Mouse (Mus musculus) lung, adult 2 months (tissue): Measurements from ENCODE around the gene Herc3.

Experiments
- CTCF ChIP-seq: fragments of 200-500 bp; IDR thresholded peaks from 2 replicates; pipeline ENCODE4 v1.5.1; 2011; ENCODE audit warnings: mild to moderate bottlenecking, low read length, control low read depth; ENCODE audit not compliant: insufficient read depth
- POLR2A ChIP-seq: fragments of 200-500 bp; IDR thresholded peaks from 2 replicates; pipeline ENCODE4 v1.6.1; 2011; ENCODE audit warnings: low read depth, mild to moderate bottlenecking, control low read depth, low read length, borderline replicate concordance; ENCODE audit errors: extremely low read depth

DNA sequence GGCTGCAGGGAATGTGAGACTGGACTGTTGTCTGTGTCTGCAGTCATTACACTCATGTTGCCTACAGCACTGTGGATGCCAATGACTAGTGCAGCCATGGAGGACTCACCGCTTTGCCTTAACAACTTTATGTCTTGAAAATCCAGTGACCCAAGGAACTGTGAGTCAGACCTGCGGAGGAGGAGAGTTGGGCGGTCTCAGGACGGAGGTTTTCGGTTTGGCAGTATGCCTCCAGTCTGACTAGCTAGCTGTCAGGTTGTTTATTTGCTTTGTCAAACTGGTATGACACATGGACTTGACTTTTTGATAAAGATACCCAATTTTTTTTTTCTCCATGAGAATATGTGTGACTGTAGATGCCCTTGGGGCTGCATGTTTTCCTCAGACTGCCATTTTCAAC lies 16.6 kb downstream of the Herc3 start:
- TF ChIP-seq CTCF (no peak), POLR2A (no peak)
